Mouse (Mus musculus): ENCODE results near the gene Cklf.

DNA sequence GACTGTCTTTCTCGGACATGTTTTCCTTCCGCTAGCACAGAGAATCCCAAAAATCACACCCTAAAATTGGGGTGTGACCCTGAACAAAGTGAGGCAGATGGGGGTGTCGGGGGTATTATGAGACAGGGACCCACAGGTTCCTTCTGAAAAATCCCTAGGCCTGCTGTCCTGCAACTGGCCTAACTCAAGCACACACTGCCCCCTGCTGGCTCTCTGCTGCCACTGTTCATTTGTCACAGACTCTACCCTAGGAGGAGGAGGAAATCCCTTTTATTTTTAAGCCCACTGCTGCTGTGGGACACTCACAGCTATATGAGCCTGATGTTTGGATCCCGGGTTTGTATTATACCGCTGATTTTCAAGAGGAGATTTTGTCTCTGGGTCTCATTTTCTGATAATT, 30.9 kb upstream of the Cklf start:
- TF ChIP-seq CTCF (IDR thresholded peaks at IDR 0.05; ENCODE audit: low read depth, low read length) (peak; percentile 92), POLR2A (IDR thresholded peaks at IDR 0.05; ENCODE audit: borderline replicate concordance, low read depth, low read length) (no peak)

Measured in bone marrow macrophage, adult 2 months (primary cell).